Mouse (Mus musculus) cerebellum, postnatal 4 days (tissue): ENCODE data around the gene Tas2r137.
A peak's percentile ranks its signal among the peaks of the same experiment; 100 is the strongest.

Experiments used
- DNase-seq, 2 experiments: peaks; one replicate each; pipeline ENCODE4 v3.0.0; 2022; ENCODE audit warnings: low spot score in 2 of 2, mixed read lengths in 1 of 2

Gene Tas2r137

GRCm38 (mm10) chr6:40490933-40491332, at the start of gene Tas2r137:
Tas2r137 (plus strand) TSS chr6:40491233.
- DNase-seq = no peak

- no peak for DNase-seq
Observed at GRCm38 (mm10) chr6:40441276-40441675, 49.8 kb upstream of the Tas2r137 start.

- DNase-seq = no peak
Observed at GRCm38 (mm10) chr6:40441755-40442154, 49.3 kb upstream of the Tas2r137 start.

GRCm38 (mm10) chr6:40443281-40443928, 47.6 kb upstream of the Tas2r137 start:
- no peak for DNase-seq

- no peak for DNase-seq
Observed at GRCm38 (mm10) chr6:40448626-40449025, 42.4 kb upstream of the Tas2r137 start.

GRCm38 (mm10) chr6:40454436-40455041, 36.5 kb upstream of the Tas2r137 start:
- DNase-seq = no peak

GRCm38 (mm10) chr6:40465710-40466109, 25.3 kb upstream of the Tas2r137 start:
- DNase-seq = no peak

GRCm38 (mm10) chr6:40470916-40471719, 19.9 kb upstream of the Tas2r137 start, which contains the start of gene Ssbp1:
Ssbp1 (plus strand) TSS chr6:40471352.
- DNase-seq = peak; percentile 73 to 90

- no peak for DNase-seq
Observed at GRCm38 (mm10) chr6:40471720-40472010, 19.4 kb upstream of the Tas2r137 start.

- DNase-seq = no peak
Observed at GRCm38 (mm10) chr6:40476132-40476531, 14.9 kb upstream of the Tas2r137 start.

GRCm38 (mm10) chr6:40479705-40480104, 11.3 kb upstream of the Tas2r137 start:
- no peak for DNase-seq

GRCm38 (mm10) chr6:40482318-40482717, 8.7 kb upstream of the Tas2r137 start:
- no peak for DNase-seq

GRCm38 (mm10) chr6:40493229-40493628, 2.2 kb downstream of the Tas2r137 start, which contains the start of gene Tas2r108:
Tas2r108 (plus strand) TSS chr6:40493529.
- no peak for DNase-seq

- DNase-seq = no peak
Observed at GRCm38 (mm10) chr6:40519408-40519807, 28.4 kb downstream of the Tas2r137 start, which contains the start of gene Prss37. Prss37 (minus strand) TSS chr6:40519508.
